Mouse (Mus musculus) liver, embryonic 12.5 days (tissue): Measurements from ENCODE around the gene Vps37b. TPM values are rescaled to one million over a fixed set of nuclear protein-coding genes. Genes with fewer than 3 reads are reported as not detected.
A peak's percentile ranks its signal among the peaks of the same experiment; 100 is the strongest.

ENCODE experiments used
- ATAC-seq: fragments of 200-750 bp; cut with Nextera tagmentation; 2 replicates; pipeline ENCODE4 v1.8.0; 2017; ENCODE audit warnings: moderate number of reproducible peaks, mild to moderate bottlenecking, moderate library complexity
- H3K27ac ChIP-seq: fragments of 300-500 bp; sonication (generic); 2 replicates; pipeline ENCODE4 v1.5.1; 2016; ENCODE audit warnings: mild to moderate bottlenecking
- H3K27me3 ChIP-seq: fragments of 300-500 bp; sonication (generic); replicated peaks from 2 replicates; pipeline ENCODE4 v1.6.1; 2016; ENCODE audit warnings: mild to moderate bottlenecking, moderate library complexity
- H3K36me3 ChIP-seq: fragments of 300-500 bp; sonication (generic); 2 replicates; pipeline ENCODE4 v1.6.1; 2016; ENCODE audit warnings: mild to moderate bottlenecking, moderate library complexity
- H3K4me1 ChIP-seq: fragments of 300-500 bp; sonication (generic); 2 replicates; pipeline ENCODE4 v1.6.1; 2016
- H3K4me2 ChIP-seq: fragments of 300-500 bp; sonication (generic); 2 replicates; pipeline ENCODE4 v1.6.1; 2016; ENCODE audit warnings: mild to moderate bottlenecking, moderate library complexity
- H3K4me3 ChIP-seq: fragments of 300-500 bp; sonication (generic); 2 replicates; pipeline ENCODE4 v1.5.1; 2016; ENCODE audit warnings: mild to moderate bottlenecking, moderate library complexity
- H3K9ac ChIP-seq: fragments of 300-500 bp; sonication (generic); 2 replicates; pipeline ENCODE4 v1.6.1; 2016; ENCODE audit warnings: mild to moderate bottlenecking, moderate library complexity
- H3K9me3 ChIP-seq: fragments of 300-500 bp; sonication (generic); replicated peaks from 2 replicates; pipeline ENCODE4 v1.6.1; 2016; ENCODE audit warnings: mild to moderate bottlenecking, moderate library complexity
- whole genome bisulfite sequencing: fragments of 180-500 bp; shearing (Covaris S2); methylation state at CpG from one replicate; pipeline ENCODE4 v1.1.7; 2016; ENCODE audit not compliant: insufficient replicate concordance; 5-methylcytosine and 5-hydroxymethylcytosine counted together
- polyA plus RNA-seq: library from polyadenylated mRNA; unstranded; fragments of >200 nt; fragmentation: Nextera tagmentation; extraction: Ambion mirVana; gene quantifications from 2 replicates; pipeline ENCODE4 v1.2.1, GENCODE M21; 2016

The Vps37b gene
- polyA plus RNA-seq, 1 experiment from 2014 or later = 20.9 TPM

- H3K4me1 ChIP-seq = peaks cover 34% of the 10 kb centered on the region
- H3K9me3 ChIP-seq = no peaks in the 10 kb centered on the region
- WGBS = 84% methylated on average over 24 of the region's 24 CpGs
- no peak for ATAC-seq
- H3K4me3 ChIP-seq = no peak overlapping the region
- no peak overlapping the region for H3K4me2 ChIP-seq
- H3K27ac ChIP-seq = no peak overlapping the region
- peaks cover 44% of the 10 kb centered on the region for H3K36me3 ChIP-seq
- H3K27me3 ChIP-seq = no peaks in the 10 kb centered on the region
- no peak overlapping the region for H3K9ac ChIP-seq
Measured at GRCm38 (mm10) chr5:123997211-123997751, 34.8 kb downstream of the Vps37b start.

DNA sequence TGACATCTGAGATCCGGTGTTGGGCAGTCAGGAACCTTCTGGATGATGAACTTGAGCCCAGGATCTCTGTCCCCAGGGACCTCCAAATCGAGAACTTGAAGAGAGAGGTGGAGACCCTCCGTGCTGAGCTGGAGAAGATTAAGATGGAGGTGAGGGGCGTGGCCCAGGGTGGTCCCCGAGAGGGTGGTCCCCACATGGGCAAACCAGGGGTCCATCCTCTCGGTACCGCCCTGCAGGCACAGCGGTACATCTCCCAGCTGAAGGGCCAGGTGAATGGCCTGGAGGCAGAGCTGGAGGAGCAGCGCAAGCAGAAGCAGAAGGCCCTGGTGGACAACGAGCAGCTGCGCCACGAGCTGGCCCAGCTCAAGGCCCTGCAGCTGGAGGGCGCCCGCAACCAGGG lies 35.4 kb downstream of the Vps37b start:
- Histone ChIP-seq H3K27me3 (no peaks in the 10 kb centered on the region), H3K4me2 (no peak overlapping the region), H3K27ac (no peak overlapping the region), H3K4me1 (peaks cover 39% of the 10 kb centered on the region), H3K9me3 (no peaks in the 10 kb centered on the region), H3K36me3 (peaks cover 46% of the 10 kb centered on the region), H3K4me3 (no peak overlapping the region), H3K9ac (no peak overlapping the region)
- WGBS = 88% methylated on average over 14 of the region's 14 CpGs
- no peak for ATAC-seq

GRCm38 (mm10) chr5:123996194-123996593 lies 35.9 kb downstream of the Vps37b start:
- no peak overlapping the region for H3K4me3 ChIP-seq
- no peaks in the 10 kb centered on the region for H3K27me3 ChIP-seq
- ATAC-seq = no peak
- no peaks in the 10 kb centered on the region for H3K9me3 ChIP-seq
- no peak overlapping the region for H3K27ac ChIP-seq
- no peak overlapping the region for H3K9ac ChIP-seq
- peaks cover 35% of the 10 kb centered on the region for H3K4me1 ChIP-seq
- peaks cover 46% of the 10 kb centered on the region for H3K36me3 ChIP-seq
- no peak overlapping the region for H3K4me2 ChIP-seq
- WGBS = 78% methylated on average over 10 of the region's 10 CpGs

DNA sequence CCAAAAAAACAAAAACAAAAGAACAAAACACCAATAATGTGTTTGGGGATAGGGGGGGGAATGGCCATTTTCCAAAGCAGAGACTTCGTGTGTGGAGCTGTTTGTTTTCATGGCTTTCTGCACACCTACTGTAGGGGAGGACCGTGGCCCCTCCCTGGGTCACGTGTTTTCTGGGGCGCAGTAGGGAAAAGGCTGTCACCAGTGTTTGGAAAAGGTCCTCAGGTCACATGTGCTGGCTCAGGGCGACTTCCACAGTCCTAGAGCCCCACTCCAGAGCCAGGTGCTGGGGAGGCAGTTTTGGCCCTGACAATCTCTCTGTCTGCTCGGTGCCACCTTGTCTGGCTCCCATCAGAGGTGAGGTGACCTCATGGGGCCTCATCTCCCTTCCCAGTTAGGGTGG lies 36.7 kb downstream of the Vps37b start:
- peaks cover 32% of the 10 kb centered on the region for H3K4me1 ChIP-seq
- H3K27ac ChIP-seq = no peak overlapping the region
- no peaks in the 10 kb centered on the region for H3K27me3 ChIP-seq
- 64% methylated on average over 6 of the region's 6 CpGs for WGBS
- H3K9me3 ChIP-seq = no peaks in the 10 kb centered on the region
- no peak overlapping the region for H3K4me2 ChIP-seq
- ATAC-seq = no peak
- peaks cover 44% of the 10 kb centered on the region for H3K36me3 ChIP-seq
- H3K9ac ChIP-seq = no peak overlapping the region
- no peak overlapping the region for H3K4me3 ChIP-seq

- Histone ChIP-seq H3K9me3 (no peaks in the 10 kb centered on the region), H3K4me3 (no peak overlapping the region), H3K27ac (no peak overlapping the region), H3K27me3 (no peaks in the 10 kb centered on the region), H3K4me1 (peaks cover 32% of the 10 kb centered on the region), H3K9ac (no peak overlapping the region), H3K36me3 (peaks cover 46% of the 10 kb centered on the region), H3K4me2 (no peak overlapping the region)
- no peak for ATAC-seq
- WGBS = 89% methylated on average over 7 of the region's 7 CpGs
Measured at GRCm38 (mm10) chr5:123994468-123994867, 37.6 kb downstream of the Vps37b start.

GRCm38 (mm10) chr5:123993263-123994036 lies 38.6 kb downstream of the Vps37b start:
- Histone ChIP-seq H3K9me3 (no peaks in the 10 kb centered on the region), H3K9ac (no peak overlapping the region), H3K4me3 (no peak overlapping the region), H3K4me2 (no peak overlapping the region), H3K27ac (no peak overlapping the region), H3K4me1 (peaks cover 25% of the 10 kb centered on the region), H3K36me3 (peaks cover 40% of the 10 kb centered on the region), H3K27me3 (no peaks in the 10 kb centered on the region)
- 78% methylated on average over 7 of the region's 7 CpGs for WGBS
- ATAC-seq = no peak

GRCm38 (mm10) chr5:123992794-123993193 lies 39.3 kb downstream of the Vps37b start:
- H3K4me3 ChIP-seq = no peak overlapping the region
- no peak overlapping the region for H3K4me2 ChIP-seq
- H3K27ac ChIP-seq = no peak overlapping the region
- H3K36me3 ChIP-seq = peaks cover 37% of the 10 kb centered on the region
- no peak overlapping the region for H3K9ac ChIP-seq
- no peaks in the 10 kb centered on the region for H3K27me3 ChIP-seq
- H3K9me3 ChIP-seq = no peaks in the 10 kb centered on the region
- peaks cover 22% of the 10 kb centered on the region for H3K4me1 ChIP-seq
- 25% methylated on average over 5 of the region's 5 CpGs for WGBS
- no peak for ATAC-seq

GRCm38 (mm10) chr5:123992193-123992637 lies 39.9 kb downstream of the Vps37b start:
- WGBS = 67% methylated on average over 10 of the region's 10 CpGs
- no peaks in the 10 kb centered on the region for H3K9me3 ChIP-seq
- H3K27me3 ChIP-seq = no peaks in the 10 kb centered on the region
- peaks cover 32% of the 10 kb centered on the region; the same call in 1 of the 2 replicates for H3K36me3 ChIP-seq
- H3K4me1 ChIP-seq = peaks cover 22% of the 10 kb centered on the region
- H3K27ac ChIP-seq = 0 out of 2 replicates have a peak overlapping the region, but pooled peaks have one; percentile 1
- no peak for ATAC-seq
- no peak overlapping the region for H3K4me2 ChIP-seq
- H3K9ac ChIP-seq = no peak overlapping the region
- H3K4me3 ChIP-seq = no peak overlapping the region

DNA sequence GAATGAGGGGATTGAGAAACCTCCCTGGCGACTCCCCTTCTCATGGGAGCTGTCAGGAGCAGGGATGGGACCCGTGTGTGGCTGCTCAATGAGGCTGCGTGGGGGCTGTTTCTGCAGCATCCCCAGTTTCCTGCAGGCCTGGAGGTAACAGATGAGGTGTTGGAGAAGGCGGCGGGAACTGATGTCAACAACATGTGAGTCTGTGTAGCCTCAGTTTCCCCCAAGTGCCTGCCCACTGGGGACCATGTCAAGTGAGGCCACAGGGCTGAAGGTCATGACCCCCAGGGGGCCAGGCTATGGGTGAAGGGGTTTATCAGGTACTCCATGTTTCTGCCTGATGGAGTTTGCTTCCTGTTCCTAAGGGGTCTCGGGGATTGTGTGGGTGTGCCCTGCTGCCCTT lies 40.7 kb downstream of the Vps37b start:
- H3K27me3 ChIP-seq = no peaks in the 10 kb centered on the region
- no peak overlapping the region for H3K27ac ChIP-seq
- WGBS = 71% methylated on average over 6 of the region's 6 CpGs
- no peak overlapping the region for H3K4me3 ChIP-seq
- H3K4me1 ChIP-seq = peaks cover 26% of the 10 kb centered on the region
- H3K9ac ChIP-seq = no peak overlapping the region
- no peaks in the 10 kb centered on the region for H3K9me3 ChIP-seq
- no peak overlapping the region for H3K4me2 ChIP-seq
- H3K36me3 ChIP-seq = peaks cover 25% of the 10 kb centered on the region; the same call in 1 of the 2 replicates
- no peak for ATAC-seq

DNA sequence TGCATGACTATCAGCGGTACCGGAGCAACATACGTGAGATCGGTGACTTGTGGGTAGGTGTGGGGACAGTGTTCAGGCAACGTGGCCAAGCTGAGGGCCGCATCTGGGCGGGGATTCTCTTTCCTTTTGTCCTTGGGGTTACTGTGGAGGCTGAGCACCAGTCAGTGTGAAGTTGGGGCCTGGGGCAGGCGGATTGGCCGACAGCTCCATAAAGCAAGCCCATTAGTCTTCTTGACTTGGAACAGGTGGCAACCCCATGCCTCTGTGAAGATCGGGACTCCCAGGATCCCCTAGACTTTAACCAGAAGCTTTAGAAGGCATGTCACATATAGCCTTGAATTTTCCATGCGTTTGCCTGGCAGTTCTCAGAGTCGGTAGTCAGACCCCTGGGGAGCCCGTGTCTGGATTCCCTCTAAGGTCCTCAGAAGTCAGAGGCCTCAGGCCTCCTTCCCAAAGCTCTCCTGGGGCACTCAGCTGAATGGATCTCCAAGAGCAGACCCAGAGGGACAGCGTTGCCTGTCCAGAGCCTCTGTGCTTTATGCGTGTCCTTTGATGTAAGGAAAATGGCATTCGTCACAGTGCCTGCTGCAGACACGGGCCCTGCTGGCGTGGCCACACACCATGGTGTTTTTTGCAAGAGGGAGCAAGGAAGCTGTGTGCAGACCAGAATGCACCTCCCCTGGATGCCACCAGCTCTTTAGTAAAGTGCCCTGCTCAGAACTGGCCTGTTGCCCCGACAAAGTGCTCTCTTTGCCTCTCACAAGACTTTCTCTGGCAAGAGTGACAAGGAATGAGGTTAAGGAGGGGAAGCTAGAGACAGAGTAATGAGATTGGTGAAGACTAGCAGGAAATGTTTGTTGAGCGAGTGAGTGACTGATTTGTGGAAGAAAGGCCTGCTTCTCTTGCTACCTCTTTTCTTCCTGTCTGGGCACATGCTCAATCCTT lies 41.9 kb downstream of the Vps37b start:
- no peak overlapping the region for H3K9ac ChIP-seq
- H3K4me1 ChIP-seq = peaks cover 26% of the 10 kb centered on the region
- WGBS = 73% methylated on average over 20 of the region's 20 CpGs
- no peak overlapping the region for H3K4me2 ChIP-seq
- no peak for ATAC-seq
- H3K9me3 ChIP-seq = no peaks in the 10 kb centered on the region
- no peak overlapping the region for H3K27ac ChIP-seq
- peaks cover 25% of the 10 kb centered on the region; the same call in 1 of the 2 replicates for H3K36me3 ChIP-seq
- H3K4me3 ChIP-seq = no peak overlapping the region
- H3K27me3 ChIP-seq = no peaks in the 10 kb centered on the region

- Histone ChIP-seq H3K9ac (no peak overlapping the region), H3K36me3 (peaks cover 24% of the 10 kb centered on the region; the same call in 1 of the 2 replicates), H3K4me1 (peaks cover 31% of the 10 kb centered on the region), H3K4me2 (no peak overlapping the region), H3K27ac (no peak overlapping the region), H3K9me3 (no peaks in the 10 kb centered on the region), H3K27me3 (no peaks in the 10 kb centered on the region), H3K4me3 (no peak overlapping the region)
- 70% methylated on average over 4 of the region's 4 CpGs for WGBS
- ATAC-seq = no peak
Measured at GRCm38 (mm10) chr5:123987511-123987910, 44.6 kb downstream of the Vps37b start.

DNA sequence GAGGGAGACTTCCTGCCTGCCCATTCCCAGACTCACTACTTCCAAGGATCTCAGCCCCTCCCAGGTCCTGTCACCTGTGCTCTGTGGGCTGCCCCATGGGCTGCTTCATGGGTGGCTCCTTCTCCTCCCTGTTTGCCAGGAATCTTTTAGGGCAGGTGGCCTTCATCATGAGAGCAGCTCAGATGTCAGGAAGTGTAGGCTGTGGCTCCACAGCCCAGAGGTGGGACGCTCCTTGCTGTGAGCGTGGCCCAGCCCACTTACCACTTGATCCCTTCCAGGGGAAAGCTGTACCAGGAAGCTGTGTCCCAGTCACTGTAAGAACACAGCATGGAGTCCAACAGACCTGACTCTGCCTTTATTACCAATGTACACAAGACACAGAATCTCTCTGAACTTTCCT lies 45.1 kb downstream of the Vps37b start:
- no peaks in the 10 kb centered on the region for H3K27me3 ChIP-seq
- no peaks in the 10 kb centered on the region for H3K9me3 ChIP-seq
- no peak overlapping the region for H3K4me3 ChIP-seq
- peaks cover 31% of the 10 kb centered on the region for H3K4me1 ChIP-seq
- H3K36me3 ChIP-seq = peaks cover 19% of the 10 kb centered on the region; the same call in 1 of the 2 replicates
- 66% methylated on average over 2 of the region's 2 CpGs for WGBS
- no peak overlapping the region for H3K9ac ChIP-seq
- no peak overlapping the region for H3K4me2 ChIP-seq
- no peak for ATAC-seq
- no peak overlapping the region for H3K27ac ChIP-seq
